Mouse (Mus musculus) forelimb bud, embryonic 11.5 days (tissue): ENCODE measurements around the gene F11r.

Experiments used
- DNase-seq: peaks from one replicate; pipeline ENCODE4 v3.0.0-alpha.2; 2012; ENCODE audit warnings: low read depth, low spot score

F11r gene

DNA sequence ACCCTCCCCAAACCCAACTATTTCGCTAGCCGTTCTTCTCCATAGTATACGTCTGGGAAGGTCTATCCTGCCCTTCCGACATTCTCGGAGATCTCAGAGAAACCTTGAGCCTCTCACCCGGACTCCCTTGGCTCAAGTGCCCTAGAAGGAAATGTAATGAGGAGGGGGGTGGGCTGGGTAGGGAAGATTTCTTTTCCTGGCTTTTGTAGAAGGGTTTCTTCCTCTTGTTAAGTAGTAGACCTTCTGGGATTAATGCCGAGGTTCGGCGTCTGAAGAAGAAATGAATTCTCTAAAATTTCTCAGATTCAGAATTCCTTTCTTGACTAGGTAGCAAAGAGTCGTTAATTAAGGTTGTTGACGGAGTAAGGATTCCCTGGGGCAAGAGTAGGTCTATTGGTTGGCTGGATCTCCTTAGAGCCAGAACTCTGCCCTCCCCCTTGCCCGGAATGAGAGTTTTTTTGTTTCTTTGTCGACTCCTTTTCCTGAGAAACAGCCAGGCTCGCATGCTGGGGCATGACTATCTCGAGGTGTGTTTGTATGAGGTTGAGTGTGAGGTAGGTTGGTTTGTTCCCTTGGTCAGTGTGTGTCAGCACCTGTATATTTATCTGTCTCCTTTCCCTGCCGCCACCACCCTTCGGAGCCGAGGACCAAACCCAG, 807 bp downstream of the F11r start:
- no peak for DNase-seq

DNA sequence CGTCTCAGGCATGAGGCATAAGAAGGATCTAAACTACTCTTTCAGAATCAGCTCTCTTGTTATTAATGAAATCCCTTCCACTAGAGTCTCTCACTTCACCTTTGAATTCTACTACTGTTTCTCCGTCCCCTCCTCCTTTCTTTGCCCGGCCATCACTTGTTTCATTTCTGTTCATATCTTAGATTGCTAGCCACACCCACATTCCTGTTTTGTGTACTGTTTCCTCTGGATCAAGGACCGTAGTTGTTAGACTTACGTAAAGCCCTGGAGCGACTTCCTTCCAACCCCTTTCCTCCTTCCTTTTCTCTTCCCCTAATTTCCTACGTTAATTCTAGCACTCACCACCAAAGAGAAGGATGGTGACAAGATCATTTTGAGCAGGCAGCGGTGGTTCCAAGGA, 1.7 kb downstream of the F11r start:
- DNase-seq, result no peak

DNA sequence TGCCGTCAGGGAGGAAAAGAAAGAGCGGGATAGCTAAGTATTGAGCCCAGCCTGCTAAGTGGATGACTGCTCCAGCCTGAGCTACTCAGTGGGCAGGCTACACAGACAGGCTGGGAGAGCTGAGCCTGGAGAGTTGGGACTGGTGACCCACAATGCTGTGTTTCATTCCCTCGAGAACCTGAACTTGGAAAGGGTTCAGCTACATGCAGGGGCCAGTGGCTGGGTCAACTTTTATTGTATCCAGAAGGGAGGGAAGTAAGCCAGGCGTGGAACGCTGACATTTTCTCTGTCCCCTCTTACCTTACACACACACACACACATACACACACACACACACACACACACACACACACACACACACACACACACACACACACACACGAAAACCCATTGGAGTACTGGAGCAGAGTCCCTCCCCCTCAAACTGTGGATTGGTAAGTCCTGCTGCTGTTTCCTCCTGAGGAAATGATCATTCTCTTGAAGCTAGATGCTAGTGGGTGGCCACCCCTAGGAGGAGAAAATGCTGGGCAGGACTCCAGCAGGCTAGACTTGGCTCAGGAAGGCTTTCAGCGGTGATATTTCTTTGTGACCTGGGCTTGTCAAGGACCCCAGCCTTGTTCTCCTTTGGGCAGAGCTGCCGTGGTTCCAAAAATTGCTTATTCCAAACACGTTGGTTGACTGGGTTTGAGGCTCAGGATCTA, 2.8 kb downstream of the F11r start:
- no peak for DNase-seq

DNA sequence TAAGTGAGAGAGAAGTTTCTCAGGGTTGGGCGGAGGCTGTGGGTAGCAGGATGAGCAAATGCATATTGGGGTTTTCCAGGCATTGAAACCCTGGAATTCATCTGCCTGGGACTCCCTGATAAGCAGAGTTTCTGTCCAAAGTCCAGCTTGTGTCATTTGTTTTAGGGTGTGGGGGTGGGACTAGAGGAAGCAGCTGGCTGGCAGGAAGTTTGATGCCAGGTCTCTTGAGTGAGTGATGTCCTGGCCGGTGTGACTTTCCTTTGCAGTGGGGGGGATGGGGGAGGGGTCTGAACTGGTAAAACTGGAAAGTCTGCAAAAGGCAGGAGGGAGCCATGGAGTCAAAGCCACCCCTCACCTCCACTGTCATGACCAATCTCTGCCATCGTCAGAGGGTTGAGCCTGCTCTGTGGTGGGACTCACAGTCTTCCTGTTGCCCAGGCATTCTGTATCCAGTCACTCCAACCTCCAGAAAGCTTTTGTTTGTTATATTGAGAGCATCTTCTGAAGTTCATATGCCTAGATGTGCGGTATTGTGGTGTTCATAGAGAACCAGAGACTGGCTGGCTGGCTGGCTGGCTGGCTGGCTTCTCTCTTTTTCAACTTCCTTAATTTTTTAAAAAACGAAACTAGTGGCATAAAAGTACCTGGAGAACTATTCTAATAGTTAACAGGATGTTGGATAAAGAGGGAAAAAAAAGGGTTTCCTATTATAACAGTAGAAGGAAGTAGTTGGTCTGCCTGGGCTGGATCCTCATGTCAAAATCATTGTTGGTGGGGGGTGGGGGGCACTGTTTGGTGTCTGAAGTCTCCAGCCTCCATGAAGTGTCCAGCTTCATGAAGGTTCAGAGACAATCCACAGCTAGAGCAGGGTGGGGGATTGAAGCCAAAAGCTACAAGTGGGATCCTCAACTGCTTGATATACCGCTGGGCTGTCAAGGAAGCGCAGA, 4.4 kb downstream of the F11r start:
- DNase-seq, result no peak

DNA sequence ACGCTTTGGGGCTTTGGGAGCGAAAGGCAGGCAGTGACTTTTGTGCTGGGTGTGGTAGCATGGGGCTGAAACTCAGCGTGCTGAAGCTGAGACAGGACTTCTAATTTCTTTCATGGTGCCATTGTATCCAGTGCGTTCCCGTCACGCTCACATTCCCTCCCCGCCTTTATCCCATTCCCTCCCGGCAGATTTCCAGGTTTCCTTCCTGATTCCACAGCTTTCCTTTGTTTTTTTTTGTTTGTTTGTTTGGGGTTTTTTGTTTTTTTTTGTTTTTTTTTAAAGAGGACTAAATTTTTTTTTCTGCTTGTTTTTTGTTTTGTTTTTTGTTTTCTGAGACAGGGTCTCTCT, 5.1 kb downstream of the F11r start:
- no peak for DNase-seq

DNA sequence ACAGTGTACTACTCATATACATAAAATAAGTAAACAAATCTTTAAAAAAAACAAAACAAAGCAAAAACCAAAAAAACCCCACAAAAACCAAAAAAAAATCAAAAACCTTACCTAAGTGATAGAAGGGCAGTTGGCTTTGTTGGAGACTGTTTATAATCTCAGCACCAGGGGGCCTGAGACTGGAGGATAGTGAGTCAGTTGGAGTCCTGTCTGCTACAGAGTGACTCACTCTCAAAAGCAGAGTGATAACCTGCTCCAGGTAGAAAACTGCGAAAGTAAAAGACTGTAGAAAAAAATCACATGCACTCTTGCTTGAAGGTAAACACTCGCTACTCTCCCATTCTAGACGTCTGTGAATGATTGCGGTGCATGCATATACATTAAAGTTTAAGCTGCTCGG, 7.7 kb downstream of the F11r start:
- DNase-seq, result no peak

DNA sequence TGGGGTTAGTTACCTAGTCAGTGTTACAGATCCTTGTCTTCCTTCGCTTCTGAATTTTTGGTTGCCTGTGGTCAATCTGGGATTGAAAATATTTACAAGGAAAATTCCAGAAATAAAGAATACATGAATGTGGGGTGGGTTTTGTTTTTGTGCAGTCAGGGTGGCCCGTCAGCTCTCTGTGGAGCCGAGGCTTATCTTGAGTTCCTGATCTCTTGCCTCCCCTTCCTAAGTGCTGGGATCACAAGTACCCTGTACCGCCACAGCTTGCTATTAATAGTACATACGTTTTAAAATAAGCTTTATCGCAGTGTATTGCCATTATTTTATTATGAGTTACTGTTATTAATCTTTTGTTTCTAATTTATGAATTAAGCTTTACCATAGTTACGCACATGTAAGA, 9.5 kb downstream of the F11r start:
- DNase-seq, result no peak

DNA sequence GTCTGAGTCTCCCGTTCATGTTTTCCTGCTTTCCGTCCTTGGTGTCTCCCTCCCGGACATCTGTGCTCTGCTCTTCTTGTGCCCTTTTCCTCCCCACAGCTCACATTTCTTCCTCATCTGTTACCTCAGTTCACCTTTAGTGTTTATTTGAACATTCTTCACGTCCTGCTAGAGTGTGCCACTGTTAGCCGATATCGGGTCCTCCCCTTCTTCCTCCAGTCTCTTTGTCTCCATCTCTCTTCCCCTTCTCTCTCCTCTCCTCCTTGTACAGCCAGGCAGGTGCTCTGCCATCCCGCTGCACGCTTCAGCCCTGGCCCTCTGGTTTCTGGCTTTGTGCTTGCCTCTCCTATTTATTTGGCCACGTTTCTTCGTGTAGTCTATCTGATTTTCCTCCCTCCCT, 10.4 kb downstream of the F11r start:
- no peak for DNase-seq

DNA sequence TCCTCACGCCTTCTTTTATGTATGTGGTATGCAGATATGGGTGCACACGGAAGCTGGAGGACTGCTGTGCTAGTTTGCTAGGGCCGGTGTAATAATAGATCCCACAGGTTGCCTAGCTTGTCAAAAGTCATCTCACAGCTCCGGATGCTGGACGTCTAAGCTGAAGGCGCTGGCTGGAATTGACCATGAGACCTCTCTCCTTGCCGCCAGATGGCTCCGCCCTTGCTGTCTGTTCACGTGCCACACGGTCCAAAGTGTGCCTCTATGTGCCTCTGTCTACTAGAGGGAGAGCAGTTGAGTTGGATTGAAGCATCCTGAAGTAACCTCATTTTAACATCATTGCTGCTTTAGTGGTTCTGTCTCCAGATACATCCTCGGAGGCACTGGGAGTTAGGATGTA, 12.7 kb downstream of the F11r start:
- DNase-seq, result no peak

DNA sequence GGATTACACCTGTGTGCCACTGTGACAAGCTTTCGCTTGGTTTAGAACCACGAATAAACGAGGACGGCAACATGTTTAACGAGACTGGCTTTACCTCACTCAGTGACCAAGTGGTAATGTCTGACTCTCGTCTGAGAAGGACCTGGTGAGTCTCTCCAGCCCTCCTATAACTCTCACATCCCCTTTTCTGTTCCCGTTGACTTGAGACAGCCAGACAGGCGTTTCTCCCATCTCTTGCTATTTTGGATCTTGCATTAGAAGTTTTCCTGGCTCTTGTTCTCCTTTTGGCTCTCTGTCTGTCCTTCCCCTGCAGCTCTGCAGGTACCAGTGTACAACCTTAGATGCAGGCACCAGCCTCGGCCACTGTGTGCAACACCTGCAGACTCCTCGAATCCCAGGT, 13.7 kb downstream of the F11r start:
- no peak for DNase-seq

DNA sequence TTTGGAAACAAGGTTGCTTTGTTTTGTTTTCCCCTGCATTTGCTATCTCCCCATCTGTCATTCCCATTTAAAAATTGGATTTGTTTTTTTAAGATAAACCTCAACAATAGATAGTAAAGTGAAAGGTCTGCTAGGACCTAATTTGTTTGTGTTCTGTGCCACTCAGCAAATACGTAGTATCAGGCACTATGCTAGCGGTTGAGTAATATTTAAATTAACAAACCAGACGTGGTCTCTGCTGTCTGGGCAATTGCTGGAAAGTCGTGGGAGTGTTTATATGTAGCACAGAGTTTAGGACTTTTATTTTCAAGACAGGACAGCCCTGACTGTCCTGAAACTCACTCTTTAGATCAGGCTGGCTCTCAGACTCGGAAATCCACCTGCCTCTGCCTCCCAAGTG, 15.2 kb downstream of the F11r start:
- DNase-seq, result no peak

DNA sequence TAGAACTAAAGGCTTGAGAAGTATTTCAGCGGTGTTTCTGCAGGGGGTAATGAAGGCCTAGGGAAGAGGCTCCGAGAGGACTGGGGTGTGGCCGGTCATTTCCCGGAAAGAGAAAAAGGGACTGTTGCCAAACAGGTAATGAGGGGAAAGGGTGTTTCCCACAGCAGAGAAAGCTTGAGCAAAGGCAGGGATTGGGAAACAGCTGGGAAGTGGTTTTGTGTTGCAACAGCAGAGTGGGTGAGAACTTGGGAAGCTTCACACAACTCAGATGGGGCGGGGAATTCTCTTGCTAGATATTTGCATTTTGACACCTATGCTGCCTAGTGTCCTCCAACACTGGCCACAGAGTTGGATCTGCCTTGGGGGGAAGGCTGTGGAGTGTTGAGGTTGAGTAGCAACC, 15.6 kb downstream of the F11r start:
- no peak for DNase-seq

DNA sequence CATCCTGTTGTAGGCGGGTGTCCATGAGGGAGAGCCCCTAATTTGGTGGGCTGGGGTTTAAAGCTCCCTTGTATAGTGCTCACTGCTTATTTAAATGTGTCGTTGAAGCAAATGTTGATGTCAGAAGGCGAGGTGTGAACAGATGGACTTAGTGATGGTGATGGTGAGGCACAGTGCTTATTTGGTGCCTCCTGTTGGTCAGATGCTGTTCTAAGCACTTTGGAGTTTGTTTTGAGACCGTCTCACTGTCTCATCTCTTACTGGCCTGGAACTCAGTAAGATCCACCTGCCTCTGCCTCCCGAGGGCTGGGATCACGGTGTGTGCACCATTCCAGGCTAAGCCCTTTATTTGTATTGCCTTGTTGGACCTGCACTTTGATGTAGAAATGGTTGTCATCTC, 17.6 kb downstream of the F11r start:
- no peak for DNase-seq

DNA sequence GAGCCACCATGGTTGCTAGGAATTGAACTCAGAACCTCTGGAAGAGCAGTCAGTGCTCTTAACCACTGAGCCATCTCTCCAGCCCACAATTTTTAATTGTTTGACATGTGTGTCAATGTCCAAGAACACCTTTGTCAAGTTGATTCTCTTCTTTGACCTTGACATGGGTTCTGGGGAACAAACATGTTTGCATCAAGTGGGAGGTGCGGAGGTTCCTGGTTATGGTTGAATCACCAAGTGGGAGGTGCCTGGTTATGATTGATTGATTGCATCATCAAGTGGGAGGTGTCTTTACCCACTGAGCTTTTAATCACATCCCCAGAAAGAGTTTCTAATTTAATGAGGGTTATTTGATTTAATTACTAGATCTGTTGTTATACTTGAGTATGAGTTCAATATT, 20.2 kb downstream of the F11r start:
- no peak for DNase-seq

DNA sequence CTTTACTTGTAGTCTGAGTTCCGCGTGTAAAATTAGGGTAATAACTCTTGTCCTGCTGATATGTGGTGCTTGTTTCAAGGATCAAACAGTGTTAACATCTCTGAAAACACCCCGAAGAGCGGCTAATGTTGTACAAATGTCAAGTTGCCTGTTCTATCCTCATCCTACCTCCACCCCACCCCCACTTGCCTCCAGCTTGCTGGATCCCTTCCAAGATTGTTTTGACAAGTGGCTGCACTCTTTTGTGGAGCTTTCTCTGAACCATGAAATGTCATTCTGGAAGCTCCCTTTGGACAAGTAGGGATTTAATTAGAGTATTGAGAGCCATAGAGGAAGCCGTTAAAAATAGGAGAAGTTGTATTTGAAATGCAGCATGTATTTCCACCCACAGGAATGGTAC, 22.5 kb downstream of the F11r start:
- DNase-seq, result no peak

DNA sequence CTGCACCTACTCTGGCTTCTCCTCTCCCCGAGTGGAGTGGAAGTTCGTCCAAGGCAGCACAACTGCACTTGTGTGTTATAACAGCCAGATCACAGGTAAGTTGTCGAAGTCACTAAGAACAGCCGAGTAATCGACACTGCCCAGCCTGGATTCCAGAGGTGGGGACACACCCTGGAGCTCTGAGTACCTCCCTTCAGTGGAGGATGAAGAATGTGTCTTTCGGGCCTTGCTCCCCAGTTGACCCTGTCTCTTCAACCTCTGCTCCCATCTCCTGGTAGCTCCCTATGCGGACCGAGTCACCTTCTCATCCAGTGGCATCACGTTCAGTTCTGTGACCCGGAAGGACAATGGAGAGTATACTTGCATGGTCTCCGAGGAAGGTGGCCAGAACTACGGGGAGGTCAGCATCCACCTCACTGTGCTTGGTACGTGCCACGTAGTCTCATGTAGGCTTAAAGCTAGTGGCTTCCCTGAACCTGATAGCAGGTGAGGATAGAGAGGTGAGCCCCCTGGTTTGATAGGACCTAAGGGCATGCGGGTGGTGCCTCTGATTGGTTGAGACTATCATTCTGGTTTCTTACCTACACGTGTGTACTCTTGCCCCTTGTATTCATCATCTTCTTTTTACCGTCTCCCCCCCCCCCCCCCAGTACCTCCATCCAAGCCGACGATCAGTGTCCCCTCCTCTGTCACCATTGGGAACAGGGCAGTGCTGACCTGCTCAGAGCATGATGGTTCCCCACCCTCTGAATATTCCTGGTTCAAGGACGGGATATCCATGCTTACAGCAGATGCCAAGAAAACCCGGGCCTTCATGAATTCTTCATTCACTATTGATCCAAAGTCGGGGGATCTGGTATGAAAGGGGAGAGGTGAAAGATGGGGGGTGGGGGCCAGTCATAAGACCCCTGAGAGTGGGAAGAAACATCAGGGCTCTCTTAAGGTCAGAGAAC, 23.5 kb downstream of the F11r start:
- no peak for DNase-seq

DNA sequence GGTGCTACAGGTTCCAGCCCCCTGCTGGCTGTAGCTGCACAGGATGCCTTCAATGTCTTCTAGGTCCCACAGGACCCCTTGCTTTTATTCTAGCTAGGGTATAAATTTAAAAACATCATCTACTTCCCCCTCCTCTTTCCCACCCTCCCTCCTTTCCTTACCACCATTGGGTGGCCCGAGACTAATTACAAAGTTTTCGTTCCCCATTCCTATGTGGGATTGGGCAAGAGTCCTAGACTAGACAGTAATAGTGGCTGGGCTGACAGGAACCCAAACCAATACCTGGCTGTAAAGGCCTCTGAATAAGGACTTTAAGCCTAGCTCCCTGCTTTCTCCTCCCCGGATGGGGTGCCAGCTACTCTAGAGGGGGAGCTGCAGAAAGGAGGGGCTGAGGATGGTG, 25.8 kb downstream of the F11r start:
- DNase-seq, result no peak

DNA sequence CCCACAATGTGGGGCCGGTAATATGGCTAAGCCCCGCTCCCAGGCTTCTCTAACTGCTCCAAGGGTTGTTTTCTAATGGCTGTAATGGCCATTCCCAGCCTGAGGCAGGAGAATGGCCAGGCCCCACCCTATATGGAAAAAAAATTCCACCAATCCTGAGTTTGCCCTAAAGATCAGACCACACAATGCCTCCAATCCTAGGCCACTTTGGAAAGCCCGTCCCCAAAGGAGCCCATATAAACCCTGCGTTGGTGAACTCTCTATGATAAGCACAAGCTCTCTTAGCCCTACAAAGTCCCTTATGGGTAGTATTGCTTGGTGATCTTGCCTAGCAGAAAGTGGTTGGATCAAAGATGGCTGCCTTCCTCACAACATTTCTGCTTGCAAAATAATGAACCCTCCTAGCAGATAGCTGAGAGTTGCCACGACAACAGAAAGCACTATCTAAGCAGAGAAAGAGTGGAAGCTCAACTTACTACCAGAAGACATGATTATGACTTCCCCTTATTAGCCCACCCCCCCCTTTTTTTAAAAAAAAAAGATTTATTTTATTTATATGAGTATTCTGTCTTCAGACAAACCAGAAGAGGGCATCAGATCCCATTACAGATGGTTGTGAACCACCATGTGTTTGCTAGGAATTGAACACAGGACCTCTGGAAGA, 28.5 kb downstream of the F11r start:
- DNase-seq, result no peak

DNA sequence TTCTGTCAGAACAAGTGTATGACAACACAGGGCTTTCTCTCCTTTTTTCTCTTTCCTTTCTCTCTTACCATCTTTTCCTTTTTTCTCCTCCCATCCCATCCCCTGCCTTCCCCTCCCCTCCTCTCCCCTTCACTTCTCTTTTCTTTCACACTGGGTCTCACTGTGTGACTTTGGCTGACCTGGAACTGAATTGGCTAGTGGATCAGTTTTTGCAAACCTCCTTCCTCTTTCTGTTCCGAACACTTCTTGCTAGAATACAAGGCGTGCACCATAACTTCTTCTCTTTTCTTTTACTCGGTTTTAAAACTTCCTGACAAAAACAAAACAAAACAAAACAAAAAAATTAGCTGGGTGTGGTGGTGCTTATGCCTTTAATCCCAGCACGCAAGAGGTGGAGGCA, 29.2 kb downstream of the F11r start:
- no peak for DNase-seq

DNA sequence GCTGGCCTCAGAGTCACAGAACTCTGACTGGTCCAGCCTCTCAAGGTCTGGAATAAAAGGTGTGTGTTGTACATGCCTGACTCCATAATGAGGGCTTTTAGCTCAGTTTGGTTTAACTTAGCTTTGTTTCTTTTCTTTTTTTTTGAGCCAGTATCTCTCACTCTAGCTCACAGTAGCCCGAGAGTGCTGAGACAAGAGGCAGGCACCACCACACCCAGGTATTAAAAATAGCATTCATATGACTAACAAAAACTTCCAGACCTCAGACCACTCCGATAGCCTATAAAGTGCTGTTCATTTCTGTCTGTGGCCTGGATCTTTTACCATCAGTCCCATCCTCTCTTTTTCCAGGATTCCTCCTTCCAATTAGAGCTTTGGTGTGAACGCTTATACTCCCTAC, 32.3 kb downstream of the F11r start:
- DNase-seq, result no peak

DNA sequence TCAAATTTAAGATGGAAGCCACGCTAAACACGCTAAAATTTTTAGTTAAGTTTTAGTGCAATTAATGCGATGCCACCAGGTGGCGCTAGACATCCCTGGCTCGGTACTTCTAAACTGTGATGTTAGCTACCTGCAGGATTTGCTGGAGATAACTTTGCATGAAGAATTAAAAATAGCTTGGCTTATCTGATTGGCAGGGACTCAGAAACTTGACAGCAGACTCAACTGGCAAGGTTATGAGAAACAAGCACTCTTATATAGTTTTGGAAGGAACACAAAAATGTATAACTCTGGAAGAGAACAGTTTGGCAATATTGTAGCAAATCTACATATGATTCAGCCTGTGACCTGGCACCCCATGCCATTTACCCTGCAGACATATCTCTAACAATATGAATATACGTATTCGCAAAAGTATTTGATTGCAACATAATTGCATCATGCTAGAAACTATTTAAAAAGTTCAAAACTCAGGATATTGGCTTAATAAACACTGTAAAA, 33.1 kb downstream of the F11r start:
- peak; percentile 73 for DNase-seq
